Mouse (Mus musculus) forebrain, embryonic 15.5 days (tissue): ENCODE results near the gene Mlkl. TPM values are rescaled to one million over a fixed set of nuclear protein-coding genes. Genes with fewer than 3 reads are reported as not detected.
A peak's percentile ranks its signal among the peaks of the same experiment; 100 is the strongest.

Source experiments
- ATAC-seq: fragments of 200-750 bp; cut with Nextera tagmentation; replicated peaks from 2 replicates; pipeline ENCODE4 v1.8.0; 2017; ENCODE audit warnings: mild to moderate bottlenecking, moderate TSS enrichment, moderate library complexity
- H3K27ac ChIP-seq: fragments of 300-500 bp; sonication (generic); replicated peaks from 2 replicates; pipeline ENCODE4 v1.5.1; 2015; ENCODE audit warnings: mild to moderate bottlenecking, inconsistent platforms
- H3K27me3 ChIP-seq: fragments of 300-500 bp; sonication (generic); 2 replicates; pipeline ENCODE4 v1.6.1; 2015; ENCODE audit warnings: inconsistent platforms
- H3K36me3 ChIP-seq: fragments of 300-500 bp; sonication (generic); 2 replicates; pipeline ENCODE4 v1.6.1; 2015; ENCODE audit warnings: mild to moderate bottlenecking, inconsistent platforms
- H3K4me1 ChIP-seq: fragments of 300-500 bp; sonication (generic); 2 replicates; pipeline ENCODE4 v1.6.1; 2015; ENCODE audit warnings: inconsistent platforms
- H3K4me2 ChIP-seq: fragments of 300-500 bp; sonication (generic); replicated peaks from 2 replicates; pipeline ENCODE4 v1.6.1; 2015; ENCODE audit warnings: mild to moderate bottlenecking, inconsistent platforms
- H3K4me3 ChIP-seq: fragments of 300-500 bp; sonication (generic); 2 replicates; pipeline ENCODE4 v1.5.1; 2015; ENCODE audit warnings: mild to moderate bottlenecking, inconsistent platforms
- H3K9ac ChIP-seq: fragments of 300-500 bp; sonication (generic); replicated peaks from 2 replicates; pipeline ENCODE4 v1.6.1; 2015; ENCODE audit warnings: mild to moderate bottlenecking, inconsistent platforms
- H3K9me3 ChIP-seq: fragments of 300-500 bp; sonication (generic); 2 replicates; pipeline ENCODE4 v1.6.1; 2016; ENCODE audit warnings: inconsistent platforms
- WGBS: fragments of 180-500 bp; shearing (Covaris S2); methylation state at CpG from one replicate; pipeline ENCODE4 v1.1.7; 2015; ENCODE audit warnings: mixed read lengths; 5-methylcytosine and 5-hydroxymethylcytosine counted together
- polyA plus RNA-seq: library from polyadenylated mRNA; unstranded; fragments of >200 nt; fragmentation: Nextera tagmentation; extraction: Ambion mirVana; gene quantifications from 2 replicates; pipeline ENCODE4 v1.2.1, GENCODE M21; 2015

Gene Mlkl
- polyA plus RNA-seq, result 0.33 and 0.56 TPM in 2 replicates

GRCm38 (mm10) chr8:111337890-111338347, at the start of gene Mlkl:
TSS of gene Mlkl (minus strand) at chr8:111338177.
- Histone ChIP-seq H3K9me3 (no peaks in the 10 kb centered on the region), H3K36me3 (no peaks in the 10 kb centered on the region), H3K27me3 (peaks cover 12% of the 10 kb centered on the region; the same call in 1 of the 2 replicates), H3K4me1 (peaks cover 10% of the 10 kb centered on the region), H3K9ac (peak within 1 kb of the TSS; percentile 8), H3K27ac (no peak within 1 kb of the TSS), H3K4me3 (peak within 1 kb of the TSS; percentile 37), H3K4me2 (peak within 1 kb of the TSS; percentile 55)
- no peak for ATAC-seq
- 1% methylated on average over 29 of the region's 29 CpGs for WGBS

- Histone ChIP-seq H3K36me3 (no peaks in the 10 kb centered on the region), H3K27me3 (0 out of 2 replicates have a peak, but pooled peaks cover 9% of the 10 kb centered on the region), H3K9me3 (no peaks in the 10 kb centered on the region), H3K27ac (no peak overlapping the region), H3K4me2 (no peak overlapping the region), H3K9ac (no peak overlapping the region), H3K4me3 (no peak overlapping the region), H3K4me1 (no peaks in the 10 kb centered on the region)
- 73% methylated on average over 9 of the region's 9 CpGs for WGBS
- no peak for ATAC-seq
Observed at GRCm38 (mm10) chr8:111385915-111386314, 47.9 kb upstream of the Mlkl start.

- Histone ChIP-seq H3K27ac (no peak overlapping the region), H3K27me3 (0 out of 2 replicates have a peak, but pooled peaks cover 4% of the 10 kb centered on the region), H3K4me3 (no peak overlapping the region), H3K4me1 (no peaks in the 10 kb centered on the region), H3K9ac (no peak overlapping the region), H3K36me3 (no peaks in the 10 kb centered on the region), H3K9me3 (no peaks in the 10 kb centered on the region), H3K4me2 (no peak overlapping the region)
- WGBS, result 49% methylated on average over 2 of the region's 2 CpGs
- no peak for ATAC-seq
Observed at GRCm38 (mm10) chr8:111384628-111385027, 46.7 kb upstream of the Mlkl start.

GRCm38 (mm10) chr8:111375192-111375591, 37.2 kb upstream of the Mlkl start:
- H3K4me3 ChIP-seq, result no peak overlapping the region
- ATAC-seq, result no peak
- no peaks in the 10 kb centered on the region for H3K4me1 ChIP-seq
- no peak overlapping the region for H3K27ac ChIP-seq
- H3K27me3 ChIP-seq, result no peaks in the 10 kb centered on the region
- H3K36me3 ChIP-seq, result no peaks in the 10 kb centered on the region
- no peaks in the 10 kb centered on the region for H3K9me3 ChIP-seq
- H3K4me2 ChIP-seq, result no peak overlapping the region
- 58% methylated on average over 6 of the region's 6 CpGs for WGBS
- no peak overlapping the region for H3K9ac ChIP-seq

GRCm38 (mm10) chr8:111369711-111370110, 31.7 kb upstream of the Mlkl start:
- Histone ChIP-seq H3K4me1 (no peaks in the 10 kb centered on the region), H3K9me3 (no peaks in the 10 kb centered on the region), H3K27ac (no peak overlapping the region), H3K36me3 (no peaks in the 10 kb centered on the region), H3K9ac (no peak overlapping the region), H3K27me3 (no peaks in the 10 kb centered on the region), H3K4me2 (no peak overlapping the region), H3K4me3 (no peak overlapping the region)
- no peak for ATAC-seq
- 86% methylated on average over 9 of the region's 9 CpGs for WGBS

GRCm38 (mm10) chr8:111367350-111367749, 29.4 kb upstream of the Mlkl start:
- H3K27ac ChIP-seq, result no peak overlapping the region
- no peak overlapping the region for H3K9ac ChIP-seq
- ATAC-seq, result no peak
- no peak overlapping the region for H3K4me3 ChIP-seq
- WGBS, result 87% methylated on average over 8 of the region's 8 CpGs
- no peaks in the 10 kb centered on the region for H3K9me3 ChIP-seq
- H3K27me3 ChIP-seq, result no peaks in the 10 kb centered on the region
- no peak overlapping the region for H3K4me2 ChIP-seq
- H3K4me1 ChIP-seq, result no peaks in the 10 kb centered on the region
- H3K36me3 ChIP-seq, result no peaks in the 10 kb centered on the region

- 44% methylated on average over 14 of the region's 14 CpGs for WGBS
- no peak overlapping the region for H3K4me2 ChIP-seq
Observed at GRCm38 (mm10) chr8:111366610-111367234, 28.7 kb upstream of the Mlkl start.

GRCm38 (mm10) chr8:111363489-111363888, 25.5 kb upstream of the Mlkl start:
- H3K9ac ChIP-seq, result no peak overlapping the region
- no peak for ATAC-seq
- no peaks in the 10 kb centered on the region for H3K27me3 ChIP-seq
- no peak overlapping the region for H3K4me2 ChIP-seq
- H3K27ac ChIP-seq, result no peak overlapping the region
- WGBS, result 73% methylated on average over 8 of the region's 8 CpGs
- H3K4me1 ChIP-seq, result no peaks in the 10 kb centered on the region
- H3K36me3 ChIP-seq, result no peaks in the 10 kb centered on the region
- H3K4me3 ChIP-seq, result no peak overlapping the region
- no peaks in the 10 kb centered on the region for H3K9me3 ChIP-seq

More at GRCm38 (mm10) chr8:111366610-111367234, 28.7 kb upstream of the Mlkl start:
- H3K4me3 ChIP-seq, result no peak overlapping the region
- no peaks in the 10 kb centered on the region for H3K9me3 ChIP-seq
- no peak overlapping the region for H3K9ac ChIP-seq
- H3K36me3 ChIP-seq, result no peaks in the 10 kb centered on the region
- no peak for ATAC-seq
- H3K4me1 ChIP-seq, result no peaks in the 10 kb centered on the region
- H3K27ac ChIP-seq, result no peak overlapping the region
- H3K27me3 ChIP-seq, result no peaks in the 10 kb centered on the region

- Histone ChIP-seq H3K4me3 (no peak overlapping the region), H3K4me2 (no peak overlapping the region), H3K27ac (no peak overlapping the region), H3K36me3 (no peaks in the 10 kb centered on the region), H3K9ac (no peak overlapping the region), H3K4me1 (no peaks in the 10 kb centered on the region), H3K27me3 (no peaks in the 10 kb centered on the region), H3K9me3 (no peaks in the 10 kb centered on the region)
- no peak for ATAC-seq
- WGBS, result 61% methylated on average over 7 of the region's 7 CpGs
Observed at GRCm38 (mm10) chr8:111360579-111361209, 22.7 kb upstream of the Mlkl start.

GRCm38 (mm10) chr8:111359936-111360335, 22.0 kb upstream of the Mlkl start:
- Histone ChIP-seq H3K9me3 (no peaks in the 10 kb centered on the region), H3K4me2 (no peak overlapping the region), H3K27me3 (no peaks in the 10 kb centered on the region), H3K9ac (no peak overlapping the region), H3K36me3 (no peaks in the 10 kb centered on the region), H3K4me3 (no peak overlapping the region), H3K4me1 (no peaks in the 10 kb centered on the region), H3K27ac (no peak overlapping the region)
- ATAC-seq, result no peak
- 69% methylated on average over 5 of the region's 5 CpGs for WGBS

- Histone ChIP-seq H3K4me2 (no peak overlapping the region), H3K4me3 (no peak overlapping the region), H3K9ac (no peak overlapping the region), H3K36me3 (no peaks in the 10 kb centered on the region), H3K27ac (no peak overlapping the region), H3K27me3 (no peaks in the 10 kb centered on the region), H3K9me3 (no peaks in the 10 kb centered on the region), H3K4me1 (no peaks in the 10 kb centered on the region)
- 77% methylated on average over 1 of the region's 1 CpGs for WGBS
- ATAC-seq, result no peak
Observed at GRCm38 (mm10) chr8:111358905-111359304, 20.9 kb upstream of the Mlkl start.

GRCm38 (mm10) chr8:111357433-111357832, 19.5 kb upstream of the Mlkl start:
- no peaks in the 10 kb centered on the region for H3K36me3 ChIP-seq
- H3K4me3 ChIP-seq, result no peak overlapping the region
- H3K4me2 ChIP-seq, result no peak overlapping the region
- no peak overlapping the region for H3K9ac ChIP-seq
- H3K27ac ChIP-seq, result no peak overlapping the region
- 79% methylated on average over 4 of the region's 4 CpGs for WGBS
- no peaks in the 10 kb centered on the region for H3K4me1 ChIP-seq
- H3K9me3 ChIP-seq, result no peaks in the 10 kb centered on the region
- no peaks in the 10 kb centered on the region for H3K27me3 ChIP-seq
- ATAC-seq, result no peak
